Mouse (Mus musculus): ENCODE measurements at regions not wholly inside any gene's neighbourhood (a gene's known extent, or its start where the extent isn't known, plus 50 kb on each side); places are given as distances from the start of the nearest gene placed in this dataset.

DNA sequence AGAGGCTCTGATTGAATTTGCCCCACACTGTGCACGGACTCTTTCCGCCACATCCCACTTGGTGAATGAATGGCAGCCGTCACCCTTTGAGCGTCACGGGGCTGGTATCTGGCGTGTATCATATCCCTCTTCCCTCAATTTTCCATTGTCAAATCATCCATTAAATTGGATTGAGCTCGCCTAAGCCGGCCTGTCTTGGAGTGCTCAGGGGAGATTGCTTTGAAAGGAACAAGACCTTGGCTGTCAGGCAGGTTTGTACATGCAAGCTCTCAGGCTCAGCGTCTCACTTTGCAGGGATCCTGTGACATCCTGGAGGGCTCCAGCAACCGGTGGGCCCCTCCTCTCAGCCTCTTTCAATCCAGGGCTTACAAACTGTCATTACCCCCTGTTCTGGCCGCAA, 275.7 kb upstream of the Ptbp2 start:
- no peak overlapping the region for H3K4me3 ChIP-seq (ENCODE audit: insufficient read depth, low read depth, low read length)

DNA sequence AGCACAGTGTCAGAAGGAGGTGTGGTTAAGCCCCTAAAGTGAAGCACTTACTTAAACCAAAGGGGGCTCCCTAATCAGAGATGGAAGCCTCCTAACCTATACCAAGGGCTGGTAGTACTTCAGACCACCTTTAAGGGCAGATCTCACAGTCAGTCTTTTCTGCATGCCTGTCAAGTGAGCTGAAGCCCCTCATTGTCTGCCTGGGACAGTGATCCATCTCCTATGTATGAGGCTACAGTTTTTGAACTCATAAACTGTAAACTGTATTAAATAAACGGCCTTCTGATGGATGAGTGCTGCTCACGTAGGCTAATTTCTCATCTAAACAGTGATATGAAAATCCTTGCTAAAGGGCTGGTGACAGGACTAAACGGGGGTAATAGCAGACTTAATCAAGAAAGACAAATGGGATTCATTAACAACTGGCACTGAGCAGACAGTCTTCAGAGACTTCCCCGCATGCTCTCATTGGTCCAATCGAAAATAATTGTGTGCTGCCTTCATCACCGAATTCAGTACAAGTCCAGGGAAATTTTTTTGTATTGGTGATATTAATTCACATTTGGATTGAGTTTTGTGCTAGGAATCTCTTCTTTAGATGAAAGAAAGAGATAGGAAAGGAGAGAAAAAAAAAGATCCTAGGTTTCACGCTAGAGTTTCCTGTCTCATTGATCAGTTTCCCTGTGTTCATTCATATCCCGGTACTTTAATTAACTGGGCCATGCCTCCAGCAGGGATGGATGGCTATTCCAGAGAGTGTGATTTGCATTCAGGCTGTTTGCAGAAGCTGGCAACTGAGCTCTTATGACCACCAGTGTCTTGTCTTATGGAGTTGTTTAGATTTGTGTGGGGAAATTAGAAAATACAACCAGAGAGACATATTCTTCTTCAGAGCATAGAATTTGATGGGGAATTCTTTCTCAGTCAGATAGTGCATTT, 271.2 kb upstream of the Ptbp2 start:
- Histone ChIP-seq H3K27ac (replicated peaks; ENCODE audit: insufficient read depth, low read depth, low read length) (no peak overlapping the region), H3K36me3 (ENCODE audit: control insufficient read depth, insufficient read depth, low read length) (no peaks in the 10 kb centered on the region), H3K9ac (ENCODE audit: low read depth, low read length) (no peak overlapping the region), H3K4me3 (ENCODE audit: insufficient read depth, low read depth, low read length) (no peak overlapping the region), H3K79me2 (ENCODE audit: control insufficient read depth, insufficient read depth, low read length) (no peaks in the 10 kb centered on the region), H3K27me3 (ENCODE audit: control insufficient read depth, insufficient read depth, low read length) (no peaks in the 10 kb centered on the region), H3K4me1 (ENCODE audit: control insufficient read depth, insufficient read depth, low read length) (no peaks in the 10 kb centered on the region)
- TF ChIP-seq POLR2A (IDR thresholded peaks at IDR 0.05; ENCODE audit: extremely low read depth, insufficient read depth, low read length) (no peak), CTCF (IDR thresholded peaks at IDR 0.05; ENCODE audit: low read depth, low read length) (no peak)
- DNase-seq (ENCODE audit: extremely low read depth, low read depth, low spot score), result no peak
- WGBS, result 80% methylated on average over 8 of the region's 8 CpGs

More for the DNA sequence above, 275.7 kb upstream of the Ptbp2 start:
- Histone ChIP-seq H3K79me2 (ENCODE audit: control insufficient read depth, insufficient read depth, low read length) (no peaks in the 10 kb centered on the region), H3K4me1 (ENCODE audit: control insufficient read depth, insufficient read depth, low read length) (no peaks in the 10 kb centered on the region), H3K36me3 (ENCODE audit: control insufficient read depth, insufficient read depth, low read length) (no peaks in the 10 kb centered on the region), H3K27ac (replicated peaks; ENCODE audit: insufficient read depth, low read depth, low read length) (no peak overlapping the region), H3K9ac (ENCODE audit: low read depth, low read length) (no peak overlapping the region), H3K27me3 (ENCODE audit: control insufficient read depth, insufficient read depth, low read length) (no peaks in the 10 kb centered on the region)
- TF ChIP-seq CTCF (IDR thresholded peaks at IDR 0.05; ENCODE audit: low read depth, low read length) (no peak), POLR2A (IDR thresholded peaks at IDR 0.05; ENCODE audit: extremely low read depth, insufficient read depth, low read length) (no peak)
- DNase-seq (ENCODE audit: extremely low read depth, low read depth, low spot score), result no peak
- WGBS, result 61% methylated on average over 11 of the region's 11 CpGs

DNA sequence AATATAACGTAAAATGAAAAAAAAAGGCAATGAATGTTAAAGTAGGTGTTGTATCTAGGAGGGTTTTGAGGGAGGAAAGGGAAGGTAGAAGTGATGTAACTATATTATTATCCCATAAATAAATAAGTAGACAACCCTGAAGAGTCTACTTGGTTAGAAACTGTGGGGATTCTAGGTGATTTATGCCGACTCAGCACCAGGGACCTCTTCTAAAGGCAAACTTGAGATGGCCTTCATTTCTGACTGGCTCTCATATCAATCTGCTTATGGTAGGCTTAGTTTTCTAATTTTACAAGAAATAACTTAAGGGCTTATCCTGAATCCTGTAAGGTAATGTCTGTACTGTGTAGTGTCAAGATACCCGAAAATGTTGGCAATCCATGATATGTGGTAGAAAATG, 263.0 kb upstream of the Ptbp2 start:
- Histone ChIP-seq H3K79me2 (ENCODE audit: control insufficient read depth, insufficient read depth, low read length) (no peaks in the 10 kb centered on the region), H3K27ac (replicated peaks; ENCODE audit: insufficient read depth, low read depth, low read length) (no peak overlapping the region), H3K4me3 (ENCODE audit: insufficient read depth, low read depth, low read length) (no peak overlapping the region), H3K4me1 (ENCODE audit: control insufficient read depth, insufficient read depth, low read length) (no peaks in the 10 kb centered on the region), H3K36me3 (ENCODE audit: control insufficient read depth, insufficient read depth, low read length) (no peaks in the 10 kb centered on the region), H3K27me3 (ENCODE audit: control insufficient read depth, insufficient read depth, low read length) (no peaks in the 10 kb centered on the region), H3K9ac (ENCODE audit: low read depth, low read length) (no peak overlapping the region)
- no peak for TF ChIP-seq CTCF (IDR thresholded peaks at IDR 0.05; ENCODE audit: low read depth, low read length)
- no peak for TF ChIP-seq POLR2A (IDR thresholded peaks at IDR 0.05; ENCODE audit: extremely low read depth, insufficient read depth, low read length)
- DNase-seq (ENCODE audit: extremely low read depth, low read depth, low spot score), result no peak
- WGBS, result 93% methylated on average over 3 of the region's 3 CpGs

DNA sequence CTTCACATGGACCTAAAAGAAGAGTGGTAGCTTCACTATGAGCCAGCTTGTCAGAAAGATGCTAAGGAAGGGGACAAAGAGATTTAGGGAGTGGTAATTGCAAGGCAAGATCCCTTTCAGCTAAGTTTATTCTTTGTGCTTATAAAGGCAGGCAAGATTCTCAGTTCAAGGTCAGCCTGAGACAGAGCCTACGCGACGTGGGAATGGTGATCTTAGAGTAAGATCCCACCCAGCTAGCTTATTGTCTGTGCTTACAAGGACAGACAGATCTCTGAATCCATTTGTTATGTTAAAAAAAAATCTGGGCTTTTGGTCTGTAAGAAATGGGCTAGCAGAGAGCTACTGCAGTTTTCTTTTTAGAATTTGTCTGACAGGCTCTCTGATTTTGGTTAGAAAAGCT, 253.3 kb upstream of the Ptbp2 start:
- Histone ChIP-seq H3K27me3 (ENCODE audit: control insufficient read depth, insufficient read depth, low read length) (no peaks in the 10 kb centered on the region), H3K79me2 (ENCODE audit: control insufficient read depth, insufficient read depth, low read length) (no peaks in the 10 kb centered on the region), H3K27ac (replicated peaks; ENCODE audit: insufficient read depth, low read depth, low read length) (no peak overlapping the region), H3K4me1 (ENCODE audit: control insufficient read depth, insufficient read depth, low read length) (no peaks in the 10 kb centered on the region), H3K4me3 (ENCODE audit: insufficient read depth, low read depth, low read length) (no peak overlapping the region), H3K36me3 (ENCODE audit: control insufficient read depth, insufficient read depth, low read length) (no peaks in the 10 kb centered on the region), H3K9ac (ENCODE audit: low read depth, low read length) (no peak overlapping the region)
- TF ChIP-seq CTCF (IDR thresholded peaks at IDR 0.05; ENCODE audit: low read depth, low read length) (no peak), POLR2A (IDR thresholded peaks at IDR 0.05; ENCODE audit: extremely low read depth, insufficient read depth, low read length) (no peak)
- no peak for DNase-seq (ENCODE audit: extremely low read depth, low read depth, low spot score)
- WGBS, result 95% methylated on average over 3 of the region's 3 CpGs

DNA sequence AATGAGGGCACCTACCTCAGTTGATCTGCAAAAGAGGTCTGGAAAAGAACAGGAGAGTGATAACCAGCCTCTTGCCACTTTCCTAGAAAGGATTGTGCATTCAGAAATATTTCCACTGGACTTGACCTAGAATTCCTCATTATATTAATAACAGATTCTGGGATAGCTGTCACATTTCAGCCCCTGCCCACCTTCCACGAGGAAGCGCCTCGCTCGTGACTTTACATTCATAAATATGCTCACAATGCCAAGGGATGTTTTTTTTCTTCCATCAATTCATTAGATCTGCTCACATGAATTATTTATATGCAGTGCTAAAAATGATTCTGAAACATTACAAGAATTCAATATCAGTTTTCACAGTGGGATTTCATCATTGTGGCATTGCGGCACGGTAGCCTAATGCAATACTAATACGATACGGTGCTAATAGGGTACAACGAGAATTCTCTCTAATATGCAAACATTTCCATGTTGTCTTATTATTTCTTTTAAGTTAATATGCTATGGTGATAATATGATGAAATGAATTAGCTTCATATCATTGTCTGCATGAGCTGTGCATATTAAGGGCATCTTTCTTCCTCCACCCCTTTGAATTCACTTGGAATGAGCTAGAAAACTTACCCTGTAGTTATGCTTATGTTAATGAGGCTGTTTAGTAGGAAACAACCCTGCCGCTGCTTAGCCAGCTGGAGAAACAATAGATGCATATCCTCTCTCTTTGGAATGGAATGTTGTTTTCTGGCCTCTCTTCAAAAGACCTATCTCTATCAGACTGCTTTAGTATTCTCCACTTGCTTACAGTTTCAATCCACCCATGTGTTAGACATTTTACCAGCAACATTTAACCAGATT, 235.8 kb upstream of the Ptbp2 start:
- H3K27ac ChIP-seq (replicated peaks; ENCODE audit: insufficient read depth, low read depth, low read length), result no peak overlapping the region
- WGBS, result 92% methylated on average over 10 of the region's 10 CpGs
- TF ChIP-seq CTCF (IDR thresholded peaks at IDR 0.05; ENCODE audit: low read depth, low read length) (no peak), POLR2A (IDR thresholded peaks at IDR 0.05; ENCODE audit: extremely low read depth, insufficient read depth, low read length) (no peak)
- H3K9ac ChIP-seq (ENCODE audit: low read depth, low read length), result no peak overlapping the region
- DNase-seq (ENCODE audit: extremely low read depth, low read depth, low spot score), result no peak
- no peaks in the 10 kb centered on the region for H3K79me2 ChIP-seq (ENCODE audit: control insufficient read depth, insufficient read depth, low read length)
- H3K4me1 ChIP-seq (ENCODE audit: control insufficient read depth, insufficient read depth, low read length), result no peaks in the 10 kb centered on the region
- no peak overlapping the region for H3K4me3 ChIP-seq (ENCODE audit: insufficient read depth, low read depth, low read length)
- no peaks in the 10 kb centered on the region for H3K36me3 ChIP-seq (ENCODE audit: control insufficient read depth, insufficient read depth, low read length)
- H3K27me3 ChIP-seq (ENCODE audit: control insufficient read depth, insufficient read depth, low read length), result no peaks in the 10 kb centered on the region

Measured in liver, adult 2 months (tissue).